Mouse (Mus musculus) mature B cell (primary cell): Measurements from ENCODE around the gene Serinc1.
"Not testable (repeated sequence)": the region's sequence is repeated elsewhere in the genome, so short reads cannot be mapped to it uniquely, and the experiment has no call there.

Experiments
- in situ Hi-C: fragments of 300-500 bp; cut with MboI; formaldehyde crosslinking; loops from 2 replicates; pipeline ENCODE4 v1.14.3; 2019

Gene Serinc1

GRCm38 (mm10) chr10:57532218-57533101 lies at the start of gene Serinc1:
TSS of gene Serinc1 (minus strand) at chr10:57532530.
- in situ Hi-C loops = no loop called here

- in situ Hi-C loops = loop anchor here (10.0 kb wide), 1 partner anchor 148 kb away; no protein-coding TSS in a partner anchor
Observed at GRCm38 (mm10) chr10:57576721-57577120, 44.4 kb upstream of the Serinc1 start.

- in situ Hi-C loops = loop anchor here (10.0 kb wide), 1 partner anchor 153 kb away; no protein-coding TSS in a partner anchor
Observed at GRCm38 (mm10) chr10:57572130-57572529, 39.8 kb upstream of the Serinc1 start.

- in situ Hi-C loops = loop anchor here (10.0 kb wide), 1 partner anchor 154 kb away; no protein-coding TSS in a partner anchor
Observed at GRCm38 (mm10) chr10:57571211-57571730, 38.9 kb upstream of the Serinc1 start.

DNA sequence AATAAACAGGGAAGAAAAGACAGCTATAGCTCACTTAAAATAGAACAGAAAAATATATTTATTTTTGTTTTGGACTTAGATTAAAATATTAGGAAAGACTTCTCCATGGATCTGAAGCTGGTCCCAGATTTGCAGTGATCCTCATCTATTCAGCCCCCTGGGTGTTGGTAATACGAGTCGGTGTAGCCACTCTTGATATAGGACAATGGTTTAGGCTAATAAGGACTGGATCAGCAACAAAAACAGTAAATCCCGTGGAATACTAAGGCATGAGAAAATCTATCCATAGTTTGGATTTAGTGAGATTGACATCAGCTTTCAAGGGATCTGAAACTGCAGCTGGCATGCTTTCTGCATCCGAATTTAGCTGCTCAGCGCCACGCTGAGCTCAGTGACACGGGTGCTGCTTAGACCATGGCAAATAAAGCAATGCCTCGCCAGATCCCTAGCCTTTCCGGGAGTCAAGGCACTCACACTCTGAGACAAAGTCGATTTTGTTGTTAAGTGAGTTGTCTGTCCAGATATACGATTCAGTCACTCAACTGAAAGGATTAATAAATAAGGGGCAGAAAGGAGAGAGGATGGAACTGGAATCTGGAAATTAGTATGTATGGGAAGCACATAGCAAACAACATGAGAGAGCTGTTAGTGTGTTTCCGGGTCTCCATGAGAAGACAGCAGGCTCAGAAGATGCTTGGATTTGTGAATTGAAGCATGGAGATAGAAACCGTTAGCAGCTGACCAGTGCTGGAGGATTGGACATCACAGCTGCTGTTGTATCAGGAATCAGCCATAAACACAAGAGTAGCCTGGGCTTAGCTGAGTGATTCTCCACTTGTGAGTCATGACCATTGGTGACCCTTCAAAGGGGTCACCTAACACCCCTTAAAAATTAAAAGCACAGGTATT lies 36.9 kb upstream of the Serinc1 start:
- in situ Hi-C loops = no loop called here

GRCm38 (mm10) chr10:57566221-57566620 lies 33.9 kb upstream of the Serinc1 start:
- in situ Hi-C loops = no loop called here

DNA sequence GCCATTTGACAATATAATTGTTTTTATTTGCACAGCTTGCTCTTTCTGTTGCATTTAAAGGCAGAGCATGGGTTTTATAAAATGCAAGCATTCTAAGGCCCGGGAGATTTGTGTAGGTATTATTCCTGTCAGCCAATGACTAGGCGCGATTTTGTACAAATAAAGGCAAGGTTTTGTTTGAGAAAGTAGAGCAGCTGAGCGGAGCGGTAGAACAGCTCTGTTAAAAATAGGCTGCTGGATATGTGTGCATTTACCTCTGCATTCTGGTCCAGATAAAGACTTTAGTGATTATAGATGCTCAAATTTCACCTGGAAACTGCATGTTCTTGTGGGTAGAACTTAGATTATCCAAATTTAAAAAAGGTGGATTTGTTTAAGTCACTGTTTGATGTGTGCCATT lies 25.3 kb upstream of the Serinc1 start:
- in situ Hi-C loops = no loop called here

GRCm38 (mm10) chr10:57553719-57554118 lies 21.4 kb upstream of the Serinc1 start:
- in situ Hi-C loops = no loop called here

GRCm38 (mm10) chr10:57549631-57550030 lies 17.3 kb upstream of the Serinc1 start:
- in situ Hi-C loops = no loop called here

DNA sequence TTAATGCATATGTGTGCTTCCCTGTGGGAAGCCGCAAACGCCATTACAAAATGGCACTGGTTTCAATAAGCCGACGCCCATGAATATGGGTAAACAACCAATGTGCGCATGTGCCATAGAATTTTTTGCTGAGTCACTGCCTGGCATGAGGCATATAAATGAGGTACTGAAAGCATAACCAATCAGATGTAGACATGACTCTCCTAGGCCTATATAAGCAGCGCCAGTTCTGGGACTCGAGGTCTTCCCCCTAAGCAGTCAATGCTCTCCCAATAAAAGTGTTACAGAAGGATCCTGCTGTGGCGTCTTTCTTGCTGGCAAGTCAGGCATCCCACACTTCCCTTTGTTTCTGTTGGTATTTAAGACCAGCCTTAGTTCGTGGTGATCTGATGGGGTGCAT lies 11.6 kb upstream of the Serinc1 start:
- in situ Hi-C loops = not testable (repeated sequence)

GRCm38 (mm10) chr10:57531616-57532217 lies 613 bp downstream of the Serinc1 start:
- in situ Hi-C loops = no loop called here

DNA sequence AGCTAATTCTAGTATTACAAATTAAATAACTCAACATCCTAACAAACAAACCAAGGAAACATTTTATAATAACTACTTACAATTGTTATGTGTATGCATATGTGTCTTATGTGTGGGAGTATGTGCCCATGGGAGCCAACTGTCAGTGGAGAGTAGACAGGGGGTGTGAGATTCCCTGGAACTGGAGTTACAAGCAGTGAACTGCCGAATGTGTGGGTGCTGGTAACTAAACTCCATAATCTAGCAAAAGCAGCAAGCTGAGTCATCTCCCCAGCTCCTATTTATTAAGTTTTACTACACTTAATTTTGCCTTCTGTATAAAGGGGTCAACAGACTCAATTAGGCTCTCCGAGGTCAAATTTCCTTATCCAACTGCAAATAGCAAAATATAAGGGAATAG lies 1.3 kb downstream of the Serinc1 start:
- in situ Hi-C loops = no loop called here

DNA sequence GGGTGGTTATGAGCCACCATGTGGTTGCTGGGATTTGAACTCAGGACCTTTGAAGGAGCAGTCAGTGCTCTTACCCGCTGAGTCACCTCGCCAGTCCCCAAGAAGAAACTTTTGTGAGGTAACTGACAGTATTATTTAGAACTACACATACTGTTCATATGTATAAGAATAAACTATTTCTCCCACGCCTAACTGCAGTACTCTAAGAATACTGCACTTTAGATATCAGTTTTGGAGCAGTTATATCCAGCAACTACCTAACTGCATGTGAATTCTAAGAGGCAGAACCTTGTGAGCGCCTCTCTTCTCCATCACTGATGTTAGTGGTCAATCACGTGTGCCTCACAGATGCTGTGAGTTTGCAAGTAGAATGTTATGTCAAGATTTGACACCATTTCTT lies 5.9 kb downstream of the Serinc1 start:
- in situ Hi-C loops = no loop called here

GRCm38 (mm10) chr10:57515278-57515677 lies 17.1 kb downstream of the Serinc1 start:
- in situ Hi-C loops = no loop called here

- in situ Hi-C loops = no loop called here
Observed at GRCm38 (mm10) chr10:57514616-57515015, 17.7 kb downstream of the Serinc1 start.

- in situ Hi-C loops = no loop called here
Observed at GRCm38 (mm10) chr10:57499414-57500156, 32.7 kb downstream of the Serinc1 start.

GRCm38 (mm10) chr10:57492050-57492449 lies 40.3 kb downstream of the Serinc1 start:
- in situ Hi-C loops = no loop called here

DNA sequence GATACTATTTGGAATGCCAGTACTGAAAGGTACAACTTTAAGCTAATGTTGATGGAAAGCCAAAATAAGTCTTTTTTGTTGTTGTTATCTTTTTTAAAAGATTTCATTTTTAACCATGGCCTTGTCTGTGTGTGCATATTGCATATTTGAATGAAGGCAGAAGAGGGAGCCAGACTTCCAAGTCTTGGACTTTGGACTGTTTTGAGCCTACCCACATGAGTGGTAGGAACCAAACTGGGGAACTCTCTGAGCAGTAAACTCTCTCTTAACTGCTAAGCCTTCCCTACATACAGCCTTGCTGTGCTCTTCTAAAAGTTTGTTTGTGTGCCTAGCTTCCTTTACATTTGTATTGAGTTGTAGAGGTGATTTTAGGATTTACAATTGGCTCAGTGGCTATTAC lies 43.7 kb downstream of the Serinc1 start:
- in situ Hi-C loops = no loop called here

DNA sequence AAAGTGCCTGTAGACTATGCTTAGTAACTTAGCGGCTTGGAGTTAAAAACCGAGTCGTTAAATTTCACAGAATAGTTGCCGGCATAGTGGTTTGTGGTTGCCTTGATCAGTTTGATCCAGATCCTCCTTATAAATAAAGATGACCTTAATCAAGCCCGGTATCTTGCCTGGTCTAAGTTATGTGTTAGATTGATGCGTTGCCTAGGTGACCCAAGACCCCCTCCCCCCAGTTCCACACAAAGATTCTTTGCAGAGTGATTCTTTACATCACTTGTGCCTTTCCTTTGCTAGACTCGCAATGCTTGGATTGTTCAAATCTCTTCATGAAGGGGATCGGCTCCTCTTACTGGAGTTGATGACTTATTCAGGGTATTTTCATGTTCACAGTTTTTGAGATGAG lies 45.1 kb downstream of the Serinc1 start:
- in situ Hi-C loops = no loop called here

GRCm38 (mm10) chr10:57486542-57487071 lies 45.7 kb downstream of the Serinc1 start:
- in situ Hi-C loops = no loop called here
